Mouse (Mus musculus): ENCODE measurements around the gene Lrig3. TPM values are rescaled to one million over a fixed set of nuclear protein-coding genes. Genes with fewer than 3 reads are reported as not detected.

The Lrig3 gene
- polyA plus RNA-seq (2014; fragmentation: Nextera tagmentation; extraction: Ambion mirVana), result 57.1 and 59.3 TPM in 2 replicates

- peak within 1 kb of the TSS; percentile 100 for H3K27ac ChIP-seq (replicated peaks; ENCODE audit: low read depth, low read length)
- peak; percentile 67 for ATAC-seq (ENCODE audit: insufficient number of reproducible peaks, low FRiP score, low TSS enrichment, low read depth)
- H3K4me3 ChIP-seq (ENCODE audit: low read depth, low read length), result peak within 1 kb of the TSS; percentile 89
- under 1% methylated on average over 60 of the region's 62 CpGs for WGBS
- peak within 1 kb of the TSS; percentile 70 for H3K4me2 ChIP-seq (ENCODE audit: low read depth, severe bottlenecking)
- H3K9me3 ChIP-seq (ENCODE audit: control insufficient read depth, low read length), result no peaks in the 10 kb centered on the region
- peak; percentile 90 for DNase-seq (ENCODE audit: low spot score)
- H3K9ac ChIP-seq (ENCODE audit: low read length), result peak within 1 kb of the TSS; percentile 99
- H3K4me1 ChIP-seq (ENCODE audit: control insufficient read depth, insufficient read depth, low read length), result peaks cover 4% of the 10 kb centered on the region; the same call in 1 of the 2 replicates
- H3K36me3 ChIP-seq (ENCODE audit: control insufficient read depth, insufficient read depth, low read length), result no peaks in the 10 kb centered on the region
- no peaks in the 10 kb centered on the region for H3K27me3 ChIP-seq (ENCODE audit: control insufficient read depth, insufficient read depth, low read length)
These were observed at the start of gene Lrig3 for GRCm38 (mm10) chr10:125965968-125966480. Lrig3 (plus strand) TSS chr10:125966168.

- no peak overlapping the region for H3K27ac ChIP-seq (replicated peaks; ENCODE audit: low read depth, low read length)
These were observed 49.2 kb upstream of the Lrig3 start for GRCm38 (mm10) chr10:125916781-125917180.

GRCm38 (mm10) chr10:125917436-125917871 is 48.5 kb upstream of the Lrig3 start:
- ATAC-seq (ENCODE audit: insufficient number of reproducible peaks, low FRiP score, low TSS enrichment, low read depth) (0 out of 2 replicates have a peak, but pooled peaks have one; percentile 14), DNase-seq (ENCODE audit: low spot score) (peak; percentile 60)
- Histone ChIP-seq H3K4me3 (ENCODE audit: low read depth, low read length) (no peak overlapping the region), H3K27me3 (ENCODE audit: control insufficient read depth, insufficient read depth, low read length) (no peaks in the 10 kb centered on the region), H3K27ac (replicated peaks; ENCODE audit: low read depth, low read length) (no peak overlapping the region), H3K4me2 (ENCODE audit: low read depth, severe bottlenecking) (peak overlapping the region; percentile 35), H3K9me3 (ENCODE audit: control insufficient read depth, low read length) (no peaks in the 10 kb centered on the region), H3K9ac (ENCODE audit: low read length) (no peak overlapping the region; the same call in 1 of the 2 replicates), H3K4me1 (ENCODE audit: control insufficient read depth, insufficient read depth, low read length) (peaks cover 11% of the 10 kb centered on the region; the same call in 1 of the 2 replicates), H3K36me3 (ENCODE audit: control insufficient read depth, insufficient read depth, low read length) (no peaks in the 10 kb centered on the region)
- WGBS, result 1% methylated on average over 9 of the region's 9 CpGs

More at GRCm38 (mm10) chr10:125916781-125917180, 49.2 kb upstream of the Lrig3 start:
- no peak overlapping the region for H3K4me3 ChIP-seq (ENCODE audit: low read depth, low read length)
- H3K9me3 ChIP-seq (ENCODE audit: control insufficient read depth, low read length), result no peaks in the 10 kb centered on the region
- H3K9ac ChIP-seq (ENCODE audit: low read length), result no peak overlapping the region
- DNase-seq (ENCODE audit: low spot score), result peak; percentile 37
- WGBS, result 50% methylated on average over 6 of the region's 6 CpGs
- H3K36me3 ChIP-seq (ENCODE audit: control insufficient read depth, insufficient read depth, low read length), result no peaks in the 10 kb centered on the region
- no peak overlapping the region for H3K4me2 ChIP-seq (ENCODE audit: low read depth, severe bottlenecking)
- H3K4me1 ChIP-seq (ENCODE audit: control insufficient read depth, insufficient read depth, low read length), result peaks cover 7% of the 10 kb centered on the region; the same call in 1 of the 2 replicates
- no peaks in the 10 kb centered on the region for H3K27me3 ChIP-seq (ENCODE audit: control insufficient read depth, insufficient read depth, low read length)
- no peak for ATAC-seq (ENCODE audit: insufficient number of reproducible peaks, low FRiP score, low TSS enrichment, low read depth)

- Histone ChIP-seq H3K4me2 (ENCODE audit: low read depth, severe bottlenecking) (no peak overlapping the region), H3K4me3 (ENCODE audit: low read depth, low read length) (no peak overlapping the region), H3K9ac (ENCODE audit: low read length) (no peak overlapping the region), H3K27ac (replicated peaks; ENCODE audit: low read depth, low read length) (no peak overlapping the region), H3K9me3 (ENCODE audit: control insufficient read depth, low read length) (no peaks in the 10 kb centered on the region), H3K4me1 (ENCODE audit: control insufficient read depth, insufficient read depth, low read length) (peaks cover 11% of the 10 kb centered on the region; the same call in 1 of the 2 replicates), H3K36me3 (ENCODE audit: control insufficient read depth, insufficient read depth, low read length) (no peaks in the 10 kb centered on the region), H3K27me3 (ENCODE audit: control insufficient read depth, insufficient read depth, low read length) (no peaks in the 10 kb centered on the region)
- DNase-seq (ENCODE audit: low spot score) (no peak), ATAC-seq (ENCODE audit: insufficient number of reproducible peaks, low FRiP score, low TSS enrichment, low read depth) (no peak)
- WGBS, result 91% methylated on average over 1 of the region's 1 CpGs
These were observed 47.0 kb upstream of the Lrig3 start for GRCm38 (mm10) chr10:125918994-125919393.

GRCm38 (mm10) chr10:125921654-125922446 is 44.1 kb upstream of the Lrig3 start:
- no peak overlapping the region for H3K4me2 ChIP-seq (ENCODE audit: low read depth, severe bottlenecking)
- 2% methylated on average over 6 of the region's 6 CpGs for WGBS
- DNase-seq (ENCODE audit: low spot score) (peak; percentile 67), ATAC-seq (ENCODE audit: insufficient number of reproducible peaks, low FRiP score, low TSS enrichment, low read depth) (peak; percentile 83)
- H3K9me3 ChIP-seq (ENCODE audit: control insufficient read depth, low read length), result no peaks in the 10 kb centered on the region; the same call in 1 of the 2 replicates
- H3K27ac ChIP-seq (replicated peaks; ENCODE audit: low read depth, low read length), result peak overlapping the region; percentile 23
- no peaks in the 10 kb centered on the region for H3K36me3 ChIP-seq (ENCODE audit: control insufficient read depth, insufficient read depth, low read length)
- H3K4me3 ChIP-seq (ENCODE audit: low read depth, low read length), result no peak overlapping the region
- no peaks in the 10 kb centered on the region for H3K27me3 ChIP-seq (ENCODE audit: control insufficient read depth, insufficient read depth, low read length)
- peaks cover 11% of the 10 kb centered on the region; the same call in 1 of the 2 replicates for H3K4me1 ChIP-seq (ENCODE audit: control insufficient read depth, insufficient read depth, low read length)
- H3K9ac ChIP-seq (ENCODE audit: low read length), result no peak overlapping the region

GRCm38 (mm10) chr10:125929961-125930360 is 36.0 kb upstream of the Lrig3 start:
- H3K27me3 ChIP-seq (ENCODE audit: control insufficient read depth, insufficient read depth, low read length), result no peaks in the 10 kb centered on the region
- H3K4me2 ChIP-seq (ENCODE audit: low read depth, severe bottlenecking), result no peak overlapping the region
- H3K36me3 ChIP-seq (ENCODE audit: control insufficient read depth, insufficient read depth, low read length), result no peaks in the 10 kb centered on the region
- no peak overlapping the region for H3K4me3 ChIP-seq (ENCODE audit: low read depth, low read length)
- no peak for DNase-seq (ENCODE audit: low spot score)
- no peak overlapping the region for H3K27ac ChIP-seq (replicated peaks; ENCODE audit: low read depth, low read length)
- 89% methylated on average over 3 of the region's 3 CpGs for WGBS
- no peak for ATAC-seq (ENCODE audit: insufficient number of reproducible peaks, low FRiP score, low TSS enrichment, low read depth)
- H3K9me3 ChIP-seq (ENCODE audit: control insufficient read depth, low read length), result no peaks in the 10 kb centered on the region
- H3K4me1 ChIP-seq (ENCODE audit: control insufficient read depth, insufficient read depth, low read length), result no peaks in the 10 kb centered on the region
- H3K9ac ChIP-seq (ENCODE audit: low read length), result no peak overlapping the region

GRCm38 (mm10) chr10:125933388-125933787 is 32.6 kb upstream of the Lrig3 start:
- ATAC-seq (ENCODE audit: insufficient number of reproducible peaks, low FRiP score, low TSS enrichment, low read depth), result no peak
- WGBS, result 75% methylated on average over 6 of the region's 6 CpGs
- H3K9ac ChIP-seq (ENCODE audit: low read length), result no peak overlapping the region
- no peaks in the 10 kb centered on the region for H3K4me1 ChIP-seq (ENCODE audit: control insufficient read depth, insufficient read depth, low read length)
- no peaks in the 10 kb centered on the region for H3K9me3 ChIP-seq (ENCODE audit: control insufficient read depth, low read length)
- no peak overlapping the region for H3K4me2 ChIP-seq (ENCODE audit: low read depth, severe bottlenecking)
- no peaks in the 10 kb centered on the region for H3K36me3 ChIP-seq (ENCODE audit: control insufficient read depth, insufficient read depth, low read length)
- no peak for DNase-seq (ENCODE audit: low spot score)
- no peak overlapping the region for H3K27ac ChIP-seq (replicated peaks; ENCODE audit: low read depth, low read length)
- no peak overlapping the region for H3K4me3 ChIP-seq (ENCODE audit: low read depth, low read length)
- H3K27me3 ChIP-seq (ENCODE audit: control insufficient read depth, insufficient read depth, low read length), result no peaks in the 10 kb centered on the region

GRCm38 (mm10) chr10:125934095-125934494 is 31.9 kb upstream of the Lrig3 start:
- no peak overlapping the region for H3K4me2 ChIP-seq (ENCODE audit: low read depth, severe bottlenecking)
- H3K4me3 ChIP-seq (ENCODE audit: low read depth, low read length), result no peak overlapping the region
- 76% methylated on average over 3 of the region's 3 CpGs for WGBS

More at GRCm38 (mm10) chr10:125934095-125934494, 31.9 kb upstream of the Lrig3 start:
- Histone ChIP-seq H3K4me1 (ENCODE audit: control insufficient read depth, insufficient read depth, low read length) (no peaks in the 10 kb centered on the region), H3K27ac (replicated peaks; ENCODE audit: low read depth, low read length) (no peak overlapping the region), H3K27me3 (ENCODE audit: control insufficient read depth, insufficient read depth, low read length) (no peaks in the 10 kb centered on the region), H3K36me3 (ENCODE audit: control insufficient read depth, insufficient read depth, low read length) (no peaks in the 10 kb centered on the region), H3K9me3 (ENCODE audit: control insufficient read depth, low read length) (no peaks in the 10 kb centered on the region), H3K9ac (ENCODE audit: low read length) (no peak overlapping the region)
- DNase-seq (ENCODE audit: low spot score) (no peak), ATAC-seq (ENCODE audit: insufficient number of reproducible peaks, low FRiP score, low TSS enrichment, low read depth) (no peak)

Measured in limb, embryonic 11.5 days (tissue).